Mouse (Mus musculus): ENCODE measurements at regions not wholly inside any gene's neighbourhood (a gene's known extent, or its start where the extent isn't known, plus 50 kb on each side); places are given as distances from the start of the nearest gene placed in this dataset.
"Not testable (repeated sequence)": the region's sequence is repeated elsewhere in the genome, so short reads cannot be mapped to it uniquely, and the experiment has no call there.

- DNase-seq (ENCODE audit: low spot score): not testable (repeated sequence)
Observed at GRCm38 (mm10) chr14:53132390-53132789, 636.8 kb upstream of the Olfr1507 start.

GRCm38 (mm10) chr14:53121704-53122103, 626.2 kb upstream of the Olfr1507 start:
- peak; percentile 11 for DNase-seq (ENCODE audit: low spot score)

GRCm38 (mm10) chr14:53109732-53110131, 614.2 kb upstream of the Olfr1507 start:
- DNase-seq (ENCODE audit: low spot score): not testable (repeated sequence)

GRCm38 (mm10) chr14:53101362-53101761, 605.8 kb upstream of the Olfr1507 start:
- DNase-seq (ENCODE audit: low spot score): not testable (repeated sequence)

GRCm38 (mm10) chr14:53090921-53091320, 595.4 kb upstream of the Olfr1507 start:
- not testable (repeated sequence) for DNase-seq (ENCODE audit: low spot score)

- not testable (repeated sequence) for DNase-seq (ENCODE audit: low spot score)
Observed at GRCm38 (mm10) chr14:53081853-53082252, 586.3 kb upstream of the Olfr1507 start.

GRCm38 (mm10) chr14:53081024-53081711, 585.6 kb upstream of the Olfr1507 start:
- DNase-seq (ENCODE audit: low spot score): not testable (repeated sequence)

- not testable (repeated sequence) for DNase-seq (ENCODE audit: low spot score)
Observed at GRCm38 (mm10) chr14:53080556-53080955, 585.0 kb upstream of the Olfr1507 start.

- DNase-seq (ENCODE audit: low spot score): not testable (repeated sequence)
Observed at GRCm38 (mm10) chr14:53075937-53076336, 580.4 kb upstream of the Olfr1507 start.

GRCm38 (mm10) chr14:53073126-53073525, 577.6 kb upstream of the Olfr1507 start:
- DNase-seq (ENCODE audit: low spot score): not testable (repeated sequence)

- not testable (repeated sequence) for DNase-seq (ENCODE audit: low spot score)
Observed at GRCm38 (mm10) chr14:53072502-53072901, 577.0 kb upstream of the Olfr1507 start.

GRCm38 (mm10) chr14:53054439-53054838, 558.9 kb upstream of the Olfr1507 start:
- DNase-seq (ENCODE audit: low spot score): not testable (repeated sequence)

GRCm38 (mm10) chr14:53053465-53054123, 558.0 kb upstream of the Olfr1507 start:
- DNase-seq (ENCODE audit: low spot score): not testable (repeated sequence)

GRCm38 (mm10) chr14:53047683-53048082, 552.1 kb upstream of the Olfr1507 start:
- DNase-seq (ENCODE audit: low spot score): not testable (repeated sequence)

GRCm38 (mm10) chr14:53046975-53047374, 551.4 kb upstream of the Olfr1507 start:
- DNase-seq (ENCODE audit: low spot score): not testable (repeated sequence)

- DNase-seq (ENCODE audit: low spot score): not testable (repeated sequence)
Observed at GRCm38 (mm10) chr14:53045331-53045730, 549.8 kb upstream of the Olfr1507 start.

GRCm38 (mm10) chr14:53044101-53044500, 548.6 kb upstream of the Olfr1507 start:
- DNase-seq (ENCODE audit: low spot score): not testable (repeated sequence)

GRCm38 (mm10) chr14:53042016-53042415, 546.5 kb upstream of the Olfr1507 start:
- not testable (repeated sequence) for DNase-seq (ENCODE audit: low spot score)

- DNase-seq (ENCODE audit: low spot score): not testable (repeated sequence)
Observed at GRCm38 (mm10) chr14:53039475-53039874, 543.9 kb upstream of the Olfr1507 start.

GRCm38 (mm10) chr14:53034940-53035339, 539.4 kb upstream of the Olfr1507 start:
- DNase-seq (ENCODE audit: low spot score): not testable (repeated sequence)

GRCm38 (mm10) chr14:53033221-53033620, 537.7 kb upstream of the Olfr1507 start:
- not testable (repeated sequence) for DNase-seq (ENCODE audit: low spot score)

- DNase-seq (ENCODE audit: low spot score): not testable (repeated sequence)
Observed at GRCm38 (mm10) chr14:53032498-53032897, 536.9 kb upstream of the Olfr1507 start.

- not testable (repeated sequence) for DNase-seq (ENCODE audit: low spot score)
Observed at GRCm38 (mm10) chr14:53030227-53030626, 534.7 kb upstream of the Olfr1507 start.
